Mouse (Mus musculus) ES-Bruce4 (cell line): ENCODE measurements around the gene A630001G21Rik.

ENCODE experiments used
- CTCF ChIP-seq: IDR thresholded peaks from one replicate; pipeline ENCODE4 v1.8.1; 2011; ENCODE audit warnings: low read depth, low read length
- EP300 ChIP-seq: IDR thresholded peaks from 2 replicates; pipeline ENCODE4 v1.6.1; 2011; ENCODE audit warnings: low read depth, low read length; ENCODE audit not compliant: insufficient read depth
- POLR2A ChIP-seq: IDR thresholded peaks from one replicate; pipeline ENCODE4 v1.8.1; 2011; ENCODE audit warnings: low read length; ENCODE audit not compliant: insufficient read depth

GRCm38 (mm10) chr1:85771976-85772375 lies 6.5 kb downstream of the A630001G21Rik start:
- TF ChIP-seq CTCF = no peak
- TF ChIP-seq POLR2A = no peak
- no peak for TF ChIP-seq EP300
